10 mouse cellular contexts compared by ENCODE assay signal in the genomic region with DNA sequence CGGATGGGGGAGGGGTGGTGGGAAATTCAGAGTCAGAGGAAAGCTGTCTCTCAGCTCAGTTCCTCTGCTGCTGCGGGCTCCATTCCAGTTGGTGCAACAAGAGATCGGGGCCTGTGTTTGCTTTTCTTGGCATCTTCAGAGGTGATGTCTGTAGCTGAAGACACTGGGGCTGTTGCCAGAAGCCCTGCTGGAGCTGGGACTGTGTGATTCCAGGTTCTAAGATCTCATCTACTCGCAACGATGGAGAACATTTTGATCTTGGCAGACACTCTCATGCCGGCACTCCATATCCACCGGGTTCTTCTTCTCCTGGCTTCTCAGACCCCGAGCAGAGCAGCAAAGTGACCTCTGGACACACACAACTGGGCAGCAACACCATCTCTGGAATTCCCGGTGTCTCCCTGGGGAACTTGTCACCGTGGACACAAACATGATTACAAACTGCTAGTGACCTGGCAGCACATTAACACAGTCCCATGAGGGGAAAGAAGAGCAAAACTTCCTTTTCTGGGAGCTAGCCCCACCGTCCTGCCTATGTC. TPM values are rescaled to one million over a fixed set of nuclear protein-coding genes. Genes with fewer than 3 reads are reported as not detected.
DNase-seq lines count a peak whose midpoint lies in the region; ATAC-seq and TF ChIP-seq lines count a peak whose summit lies in the region.
"Had no signal": no experiment of that assay in that cellular context is flagged by ENCODE, and none has a peak within 500 bp of the region (broad histone marks: within the 10 kb centered on the region; RNA-seq: fewer than 3 reads in every experiment).

No protein-coding gene starts in this region.

- peaks cover 5% of the 10 kb centered on the region for H3K4me1 ChIP-seq in hindbrain, postnatal 0 days (ENCODE audit: insufficient read depth, low read length)
- peaks cover 10% of the 10 kb centered on the region; the same call in 1 of the 2 replicates for H3K4me1 ChIP-seq in hindbrain, embryonic 10.5 days (replicated peaks)
- H3K4me1 ChIP-seq in heart, embryonic 11.5 days (ENCODE audit: control insufficient read depth, insufficient read depth, low read length) = peaks cover 13% of the 10 kb centered on the region
- H3K4me1 ChIP-seq in thymus, adult 2 months (replicated peaks; ENCODE audit: control insufficient read depth, insufficient read depth, low read length) = no peaks in the 10 kb centered on the region
- H3K4me1 ChIP-seq: megakaryocyte, embryonic 14.5 days had no signal

- no peaks in the 10 kb centered on the region for H3K27me3 ChIP-seq in hindbrain, postnatal 0 days (ENCODE audit: insufficient read depth, low read length)
- no peaks in the 10 kb centered on the region for H3K27me3 ChIP-seq in hindbrain, embryonic 10.5 days (ENCODE audit: insufficient read depth, poor library complexity, severe bottlenecking)
- no peaks in the 10 kb centered on the region for H3K27me3 ChIP-seq in heart, embryonic 11.5 days (ENCODE audit: control insufficient read depth, insufficient read depth, low read length)
- no peaks in the 10 kb centered on the region for H3K27me3 ChIP-seq in thymus, adult 2 months (ENCODE audit: control insufficient read depth, insufficient read depth, low read length)

- DNase-seq in hindbrain, postnatal 0 days (ENCODE audit: low spot score) = peak; percentile 62
- DNase-seq in hindbrain, embryonic 10.5 days (ENCODE audit: low spot score) = no peak
- peak; percentile 8 for DNase-seq in cerebellum, adult 9-10 months
- DNase-seq in layer of hippocampus, adult 2 months (ENCODE audit: low spot score in 2 of 2) = no peak
- peak; percentile 2 for DNase-seq in ovary, adult 18-20 months (ENCODE audit: low spot score)
- DNase-seq in spleen, adult 18-20 months = no peak
- no peak for DNase-seq in thymus, adult 2 months

- no peak overlapping the region for H3K9ac ChIP-seq in hindbrain, postnatal 0 days (replicated peaks; ENCODE audit: low read length)
- H3K9ac ChIP-seq in heart, embryonic 11.5 days (ENCODE audit: low read depth, low read length) = no peak overlapping the region

- no peak overlapping the region for H3K27ac ChIP-seq in hindbrain, postnatal 0 days
- no peak overlapping the region for H3K27ac ChIP-seq in hindbrain, embryonic 10.5 days
- H3K27ac ChIP-seq in heart, embryonic 11.5 days (ENCODE audit: low read depth, low read length) = no peak overlapping the region
- no peak overlapping the region for H3K27ac ChIP-seq in layer of hippocampus, adult 2 months
- H3K27ac ChIP-seq in thymus, adult 2 months (ENCODE audit: control insufficient read depth, insufficient read depth, low read length) = no peak overlapping the region

- no peak for TF ChIP-seq POLR2A in thymus, adult 2 months (IDR thresholded peaks at IDR 0.05; ENCODE audit: control insufficient read depth, extremely low read depth, insufficient read depth, low read length, poor library complexity)

- H3K36me3 ChIP-seq in hindbrain, postnatal 0 days (ENCODE audit: insufficient read depth, low read length) = no peaks in the 10 kb centered on the region
- H3K36me3 ChIP-seq in hindbrain, embryonic 10.5 days = no peaks in the 10 kb centered on the region
- H3K36me3 ChIP-seq in heart, embryonic 11.5 days (ENCODE audit: control insufficient read depth, insufficient read depth, low read length) = no peaks in the 10 kb centered on the region
- H3K36me3 ChIP-seq in thymus, adult 2 months (ENCODE audit: control insufficient read depth, insufficient read depth, low read length) = no peaks in the 10 kb centered on the region

- no peaks in the 10 kb centered on the region for H3K9me3 ChIP-seq in hindbrain, postnatal 0 days (ENCODE audit: low read length)
- no peaks in the 10 kb centered on the region for H3K9me3 ChIP-seq in hindbrain, embryonic 10.5 days
- no peaks in the 10 kb centered on the region for H3K9me3 ChIP-seq in heart, embryonic 11.5 days (replicated peaks; ENCODE audit: control insufficient read depth, low read length)
- H3K9me3 ChIP-seq: megakaryocyte, embryonic 14.5 days had no signal

- ATAC-seq in hindbrain, postnatal 0 days = peak; percentile 53
- ATAC-seq in heart, embryonic 11.5 days (replicated peaks; ENCODE audit: insufficient number of reproducible peaks, low FRiP score, low TSS enrichment) = no peak
- ATAC-seq: Patski had no signal

- peak overlapping the region; percentile 42 for H3K4me2 ChIP-seq in hindbrain, postnatal 0 days (ENCODE audit: low read depth, low read length)
- H3K4me2 ChIP-seq in heart, embryonic 11.5 days = peak overlapping the region; percentile 56

- no peak for TF ChIP-seq CTCF in hindbrain, postnatal 0 days (IDR thresholded peaks at IDR 0.05; ENCODE audit: low read depth)
- TF ChIP-seq CTCF in layer of hippocampus, adult 2 months (conservative IDR thresholded peaks at IDR 0.05) = no peak
- no peak for TF ChIP-seq CTCF in thymus, adult 2 months (IDR thresholded peaks at IDR 0.05; ENCODE audit: borderline replicate concordance, control insufficient read depth, extremely low read depth, insufficient read depth, low read length, poor library complexity)

- 35% methylated on average over 11 of the region's 11 CpGs for WGBS in hindbrain, postnatal 0 days
- 69% methylated on average over 11 of the region's 11 CpGs for WGBS in hindbrain, embryonic 10.5 days
- WGBS in heart, embryonic 11.5 days (ENCODE audit: insufficient replicate concordance) = 44% methylated on average over 11 of the region's 11 CpGs
- WGBS in thymus, adult 2 months = 79% methylated on average over 11 of the region's 11 CpGs

- H3K4me3 ChIP-seq in hindbrain, postnatal 0 days (ENCODE audit: low read length) = no peak overlapping the region
- H3K4me3 ChIP-seq in hindbrain, embryonic 10.5 days = no peak overlapping the region
- peak overlapping the region; percentile 9; the same call in 1 of the 2 replicates for H3K4me3 ChIP-seq in heart, embryonic 11.5 days (ENCODE audit: low read depth, low read length)
- peak overlapping the region; percentile 34 for H3K4me3 ChIP-seq in layer of hippocampus, adult 2 months
- no peak overlapping the region for H3K4me3 ChIP-seq in thymus, adult 2 months (ENCODE audit: control insufficient read depth, insufficient read depth, low read length)
- H3K4me3 ChIP-seq: megakaryocyte, embryonic 14.5 days had no signal

RNA-seq across cellular contexts. Expression of gene Mecom, which starts 0.9 kb away (rescaled TPM):
- total RNA-seq in hindbrain, postnatal 0 days (2014; rRNA removed) = 6.9 and 8.3 TPM in 2 replicates
- polyA plus RNA-seq in hindbrain, postnatal 0 days (2015; fragmentation: Nextera tagmentation; extraction: Ambion mirVana) = 4.1 and 4.5 TPM in 2 replicates
- 25.8 and 26.7 TPM in 2 replicates for polyA plus RNA-seq in hindbrain, embryonic 10.5 days (2016; fragmentation: Nextera tagmentation; extraction: Ambion mirVana)
- 41.8 and 42.5 TPM in 2 replicates for polyA plus RNA-seq in heart, embryonic 11.5 days (2014; fragmentation: Nextera tagmentation; extraction: Ambion mirVana)
- 1 to 10 TPM; 3.3 to 3.5 TPM for total RNA-seq in layer of hippocampus, adult 2 months (2021)
- 0.54 and 0.92 TPM in 2 replicates for polyA plus RNA-seq in thymus, adult 2 months (2012; rRNA removed)

RNA-seq across cellular contexts. Expression of gene Actrt3, which starts 52.8 kb away (rescaled TPM):
- 0.18 and 0.42 TPM in 2 replicates for total RNA-seq in hindbrain, postnatal 0 days (2014; rRNA removed)
- polyA plus RNA-seq in hindbrain, postnatal 0 days (2015; fragmentation: Nextera tagmentation; extraction: Ambion mirVana) = 0.56 and 0.89 TPM in 2 replicates
- polyA plus RNA-seq in hindbrain, embryonic 10.5 days (2016; fragmentation: Nextera tagmentation; extraction: Ambion mirVana) = 0.14 TPM in 1 of 2 replicates, not detected in the other
- polyA plus RNA-seq in heart, embryonic 11.5 days (2014; fragmentation: Nextera tagmentation; extraction: Ambion mirVana) = not detected in 2 replicates
- total RNA-seq in layer of hippocampus, adult 2 months (2021) = under 1 TPM; 0.54 to 0.88 TPM
- polyA plus RNA-seq in thymus, adult 2 months (2012; rRNA removed) = not detected in 2 replicates

RNA-seq across cellular contexts. Expression of gene Mynn, which starts 55.0 kb away (rescaled TPM):
- 16.6 and 18.5 TPM in 2 replicates for total RNA-seq in hindbrain, postnatal 0 days (2014; rRNA removed)
- 18.5 and 19.4 TPM in 2 replicates for polyA plus RNA-seq in hindbrain, postnatal 0 days (2015; fragmentation: Nextera tagmentation; extraction: Ambion mirVana)
- polyA plus RNA-seq in hindbrain, embryonic 10.5 days (2016; fragmentation: Nextera tagmentation; extraction: Ambion mirVana) = 24.3 and 28.1 TPM in 2 replicates
- 22.1 and 30.3 TPM in 2 replicates for polyA plus RNA-seq in heart, embryonic 11.5 days (2014; fragmentation: Nextera tagmentation; extraction: Ambion mirVana)
- total RNA-seq in layer of hippocampus, adult 2 months (2021) = 10 to 100 TPM; 14.7 to 15.0 TPM
- 11.6 and 14.0 TPM in 2 replicates for polyA plus RNA-seq in thymus, adult 2 months (2012; rRNA removed)

Comparison
In these comparisons a context has a peak if more than half of its experiments do, and no peak if none do; other contexts are left out.
1. DNase-seq: peak in hindbrain, postnatal 0 days (single experiment), cerebellum, adult 9-10 months (single experiment) and ovary, adult 18-20 months (single experiment); none in hindbrain, embryonic 10.5 days (single experiment), layer of hippocampus, adult 2 months (0 of 2), spleen, adult 18-20 months (0 of 2) and thymus, adult 2 months (single experiment).
2. H3K4me3 ChIP-seq: peak in heart, embryonic 11.5 days (single experiment) and layer of hippocampus, adult 2 months (single experiment); none in hindbrain, postnatal 0 days (single experiment), hindbrain, embryonic 10.5 days (single experiment) and thymus, adult 2 months (single experiment).